Mouse (Mus musculus) layer of hippocampus, postnatal 25 days (tissue): Measurements from ENCODE around the gene Tmem151a. TPM values are rescaled to one million over a fixed set of nuclear protein-coding genes. Genes with fewer than 3 reads are reported as not detected.
A peak's percentile ranks its signal among the peaks of the same experiment; 100 is the strongest.

ENCODE experiments used
- DNase-seq, 2 experiments: peaks; one replicate each; pipeline ENCODE4 v3.0.0; 2022; ENCODE audit warnings: mixed read lengths in 2 of 2, low spot score in 1 of 2; ENCODE audit errors: extremely low spot score in 1 of 2
- total RNA-seq, 2 experiments: library from RNA; stranded (reverse); gene quantifications; 2 replicates each; pipeline ENCODE4 v1.2.3; 2021

The Tmem151a gene
- 100 to 1,000 TPM; 131 to 138 TPM for total RNA-seq

GRCm38 (mm10) chr19:5085145-5085863 lies at the start of gene Tmem151a:
Gene Tmem151a, minus strand, starts transcription at chr19:5085531.
- DNase-seq = peak in 1 of 2 experiments; percentile 65

- DNase-seq = no peak
Observed at GRCm38 (mm10) chr19:5131237-5131636, 45.9 kb upstream of the Tmem151a start.

DNA sequence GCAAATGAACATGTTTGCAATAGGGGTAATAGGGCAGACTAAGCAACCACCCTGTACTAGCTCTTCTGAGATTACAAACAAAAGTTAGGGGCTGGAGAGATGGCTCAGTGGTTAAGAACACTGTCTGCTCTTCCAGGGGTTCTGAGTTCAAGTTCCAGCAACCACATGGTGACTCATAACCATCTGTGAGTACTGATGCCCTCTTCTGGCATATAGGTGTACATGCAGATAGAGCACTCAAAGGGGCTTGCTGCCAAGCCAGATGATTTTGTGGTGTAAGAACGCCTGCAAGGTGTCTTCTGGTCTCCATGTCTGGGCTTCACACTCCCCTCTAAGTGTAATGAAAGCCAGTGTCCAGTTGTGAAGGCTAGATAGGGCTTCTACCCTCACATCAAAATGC lies 44.4 kb upstream of the Tmem151a start:
- no peak for DNase-seq

GRCm38 (mm10) chr19:5124055-5124614 lies 38.8 kb upstream of the Tmem151a start:
- no peak for DNase-seq

DNA sequence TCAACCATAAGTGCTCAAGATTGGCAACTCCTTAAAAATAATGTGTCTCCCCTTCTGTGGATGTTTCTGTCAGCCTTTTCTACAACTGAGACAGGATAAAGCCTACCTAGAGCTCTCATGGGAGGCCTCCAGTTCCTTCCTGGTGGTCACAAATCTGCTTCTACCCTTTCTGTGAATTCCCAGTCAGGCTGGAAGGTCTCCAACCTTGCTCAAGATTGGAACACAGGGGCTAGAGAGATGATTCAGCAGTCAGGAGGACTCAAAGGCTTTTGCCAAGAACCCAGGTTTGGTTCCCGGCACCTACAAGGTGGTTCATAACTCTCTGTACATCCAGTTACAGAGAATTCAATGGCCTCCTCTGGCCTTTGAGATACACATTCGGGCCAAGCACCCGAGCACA lies 37.9 kb upstream of the Tmem151a start:
- DNase-seq = no peak

DNA sequence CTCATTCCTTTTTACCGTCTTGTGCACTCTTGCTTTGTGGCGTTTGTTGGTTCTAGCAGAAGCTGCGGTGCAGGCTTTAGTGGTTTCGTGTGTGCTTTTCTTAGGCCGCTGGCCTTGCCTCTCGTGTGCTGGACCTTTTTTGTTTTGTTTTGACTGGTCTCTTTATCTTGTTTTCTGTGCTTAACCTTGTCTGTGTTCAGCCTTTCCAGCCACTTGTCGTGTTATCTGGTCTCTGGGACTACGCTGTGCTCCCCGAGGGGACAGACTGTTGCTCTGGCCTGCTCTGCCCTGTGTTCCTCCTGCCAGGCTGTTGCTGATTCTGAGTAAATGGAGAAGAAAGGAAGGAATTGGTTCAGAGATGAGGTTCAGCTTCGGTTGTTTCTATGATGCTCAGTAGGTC lies 37.2 kb upstream of the Tmem151a start:
- no peak for DNase-seq

DNA sequence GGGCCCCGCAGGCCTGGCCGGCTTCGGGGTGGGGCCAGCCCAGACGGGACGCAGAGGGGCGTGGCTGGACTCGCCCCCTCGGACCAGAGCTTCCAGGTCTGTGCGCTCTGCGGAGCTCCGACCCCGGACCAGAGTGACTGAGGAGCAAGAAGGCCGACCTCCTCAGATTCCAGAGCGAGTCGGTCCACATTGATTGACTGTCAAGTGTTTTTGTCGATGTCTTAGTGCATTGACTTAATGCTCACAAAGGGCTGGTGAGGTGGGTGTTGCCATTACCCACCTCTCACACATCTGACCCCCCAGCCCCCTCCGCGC lies 33.0 kb upstream of the Tmem151a start, which contains the start of gene Klc2:
Klc2 (minus strand) TSS at position 177 of the 315 bp plus-strand sequence.
- DNase-seq = no peak

GRCm38 (mm10) chr19:5117494-5118383 lies 32.4 kb upstream of the Tmem151a start:
- peak; percentile 92 for DNase-seq

GRCm38 (mm10) chr19:5113783-5114182 lies 28.5 kb upstream of the Tmem151a start:
- no peak for DNase-seq

DNA sequence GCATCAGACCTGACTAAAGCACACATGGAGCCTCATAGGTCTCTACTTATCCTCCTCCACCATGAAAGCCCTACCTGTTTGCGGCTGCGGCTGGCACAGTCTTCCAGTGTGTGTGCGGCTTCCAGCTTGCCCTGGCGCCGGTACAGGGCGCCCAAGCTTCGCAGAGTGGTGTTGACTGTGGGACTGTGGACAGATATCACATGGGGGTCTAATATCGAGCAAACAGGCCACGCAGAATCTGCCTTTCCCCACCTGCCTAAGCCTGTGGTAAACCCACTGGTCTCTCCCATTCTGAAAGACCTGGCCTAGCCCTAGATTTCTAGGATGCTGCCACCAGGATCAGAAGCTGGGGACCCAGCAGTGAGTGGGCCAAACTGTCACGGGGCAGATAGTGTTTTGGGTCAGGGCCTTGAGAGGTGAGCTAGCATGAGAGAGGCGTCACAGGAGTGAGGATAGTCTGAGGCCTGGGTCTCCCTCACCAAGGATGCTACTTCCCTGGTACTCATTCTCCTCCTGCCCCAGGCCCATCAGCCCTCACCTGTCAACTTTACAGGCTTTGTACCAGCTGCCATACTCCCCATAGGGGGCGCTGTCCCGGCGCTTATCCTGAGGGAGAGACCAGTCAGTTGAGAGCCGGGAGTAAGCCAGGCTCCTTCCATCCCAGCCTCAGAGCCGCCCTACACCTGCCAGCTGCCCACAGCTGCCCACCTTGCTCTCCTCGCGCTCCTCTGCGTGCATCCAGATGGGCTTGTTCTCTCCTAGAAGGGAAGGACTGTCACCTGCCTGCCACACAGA lies 24.5 kb upstream of the Tmem151a start:
- no peak for DNase-seq

DNA sequence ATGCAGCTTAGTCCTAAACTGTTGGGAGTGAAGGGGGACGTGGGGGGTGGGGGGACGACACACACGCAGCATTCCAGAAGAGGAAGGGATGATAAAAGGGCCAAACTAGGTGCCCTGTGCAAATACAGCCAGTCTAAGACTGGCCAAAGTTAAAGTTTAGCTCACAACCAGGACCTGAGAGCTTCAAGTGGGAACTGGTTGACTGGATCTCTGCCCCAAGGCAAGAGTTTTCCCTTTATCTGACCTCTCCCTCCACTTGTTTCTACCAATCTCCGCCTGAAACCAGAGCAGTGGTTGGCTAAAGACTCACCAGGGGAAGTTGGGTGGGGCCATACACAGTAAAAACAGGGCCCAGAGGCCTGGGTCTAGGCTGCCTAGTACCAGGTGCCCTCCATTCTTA lies 23.4 kb upstream of the Tmem151a start:
- no peak for DNase-seq

GRCm38 (mm10) chr19:5108271-5108575 lies 22.9 kb upstream of the Tmem151a start:
- no peak for DNase-seq

- DNase-seq = no peak
Observed at GRCm38 (mm10) chr19:5107556-5108270, 22.4 kb upstream of the Tmem151a start.

GRCm38 (mm10) chr19:5106731-5107191 lies 21.4 kb upstream of the Tmem151a start, which contains the start of gene Rab1b:
Gene Rab1b, minus strand, starts transcription at chr19:5107072.
- peak; percentile 94 to 98 for DNase-seq

- DNase-seq = no peak
Observed at GRCm38 (mm10) chr19:5106074-5106473, 20.7 kb upstream of the Tmem151a start.

GRCm38 (mm10) chr19:5098363-5099143 lies 13.2 kb upstream of the Tmem151a start, which contains the start of gene Cnih2:
Gene Cnih2, minus strand, starts transcription at chr19:5098521.
- DNase-seq = peak in 1 of 2 experiments; percentile 58

- DNase-seq = no peak
Observed at GRCm38 (mm10) chr19:5097521-5098362, 12.4 kb upstream of the Tmem151a start.

DNA sequence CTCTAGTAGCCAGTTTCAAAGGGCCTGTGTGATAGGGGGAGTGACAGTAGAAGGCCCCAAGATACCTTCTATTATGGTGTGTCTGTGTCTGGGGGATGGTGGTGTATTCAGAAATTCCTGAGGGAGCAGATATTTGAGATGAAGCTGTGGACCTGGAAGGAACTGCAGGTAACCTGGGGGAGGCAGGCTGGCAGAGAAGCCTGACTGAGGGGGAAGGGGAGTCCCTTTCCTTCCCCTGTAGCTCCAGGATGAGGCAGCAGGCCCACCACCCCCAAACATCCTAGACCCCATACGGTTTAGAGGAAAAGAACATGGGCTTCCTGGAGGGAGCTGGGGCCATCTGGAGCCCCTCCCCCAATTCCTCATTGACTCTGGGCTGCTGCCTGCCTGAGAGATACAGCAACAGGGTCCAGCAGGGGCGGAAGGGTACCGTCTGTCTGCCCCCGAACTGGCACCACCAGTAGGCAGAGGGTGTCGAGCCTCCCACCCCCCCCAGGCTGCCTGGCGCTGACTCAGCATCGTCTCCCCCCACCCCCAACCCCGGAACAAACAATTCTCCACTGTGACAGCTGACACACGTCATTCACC lies 10.7 kb upstream of the Tmem151a start:
- DNase-seq = peak; percentile 60 to 62
